Mouse (Mus musculus) kidney, adult 2 months (tissue): Measurements from ENCODE around the gene Gpr87.

ENCODE experiments used
- CTCF ChIP-seq: fragments of 200-500 bp; conservative IDR thresholded peaks from 2 replicates; pipeline ENCODE4 v1.5.1; 2011; ENCODE audit warnings: low read depth, mild to moderate bottlenecking, control low read depth, low read length, moderate library complexity, mixed read lengths; ENCODE audit not compliant: insufficient read depth, insufficient read length
- POLR2A ChIP-seq: fragments of 200-500 bp; IDR thresholded peaks from one replicate; pipeline ENCODE4 v1.6.1; 2011; ENCODE audit warnings: low read depth, low read length, control low read depth

- no peak for TF ChIP-seq CTCF
- TF ChIP-seq POLR2A: no peak
Measured at GRCm38 (mm10) chr3:59140115-59140514, 54.8 kb downstream of the Gpr87 start.
